Mouse (Mus musculus): Measurements from ENCODE around the gene Ccdc172. TPM values are rescaled to one million over a fixed set of nuclear protein-coding genes. Genes with fewer than 3 reads are reported as not detected.
A peak's percentile ranks its signal among the peaks of the same experiment; 100 is the strongest.

Ccdc172 gene
- total RNA-seq, 2 experiments from 2014 or later = 0.27 TPM; not detected in 1

DNA sequence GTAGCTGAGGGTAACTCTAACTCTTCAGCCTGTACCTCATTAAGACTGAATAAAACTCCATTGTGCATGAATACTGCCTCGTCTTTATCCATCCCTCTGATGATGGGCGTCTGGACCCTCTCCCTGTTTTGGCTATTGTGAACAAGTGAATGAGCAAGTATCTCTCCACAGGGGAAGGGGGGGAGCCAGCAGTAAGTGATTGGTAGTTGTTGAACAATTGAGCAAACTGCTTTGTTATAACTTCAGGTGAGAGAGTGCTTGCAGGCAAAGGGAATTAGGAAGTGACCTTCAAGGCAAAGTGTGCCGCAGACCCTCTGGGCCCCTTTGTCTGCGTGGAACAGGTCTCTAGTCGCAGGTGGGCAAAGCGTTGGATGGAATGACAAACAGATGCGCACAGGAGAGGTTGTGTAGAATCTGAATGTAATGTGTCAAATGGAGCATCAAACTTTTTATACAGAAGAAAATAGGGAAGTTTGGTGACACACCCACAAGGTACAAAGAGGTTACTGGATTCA lies 50.6 kb downstream of the Ccdc172 start:
- no peak for DNase-seq (ENCODE audit: extremely low spot score in 1 of 2, low spot score in 1 of 2)

DNA sequence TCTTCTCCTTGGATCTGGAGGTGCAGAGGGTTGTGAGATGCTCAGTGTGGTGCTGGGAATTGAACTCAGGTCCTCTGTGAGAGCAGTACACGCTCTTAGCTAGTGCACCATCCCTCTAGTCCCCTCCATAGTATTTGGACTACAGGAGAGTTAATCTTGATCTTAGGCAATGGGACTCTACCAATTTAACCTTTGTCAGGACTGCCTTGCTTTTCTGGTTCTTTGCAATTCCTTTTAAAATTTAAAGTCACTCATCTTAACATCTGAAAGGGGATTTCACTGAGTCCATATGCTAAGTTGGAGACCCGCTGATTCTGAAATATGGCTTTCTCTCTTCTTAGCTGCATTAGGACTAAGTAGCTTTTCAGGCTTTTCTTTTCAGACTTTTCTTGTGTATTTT lies 59.8 kb downstream of the Ccdc172 start:
- DNase-seq (ENCODE audit: extremely low spot score in 1 of 2, low spot score in 1 of 2) = no peak

DNA sequence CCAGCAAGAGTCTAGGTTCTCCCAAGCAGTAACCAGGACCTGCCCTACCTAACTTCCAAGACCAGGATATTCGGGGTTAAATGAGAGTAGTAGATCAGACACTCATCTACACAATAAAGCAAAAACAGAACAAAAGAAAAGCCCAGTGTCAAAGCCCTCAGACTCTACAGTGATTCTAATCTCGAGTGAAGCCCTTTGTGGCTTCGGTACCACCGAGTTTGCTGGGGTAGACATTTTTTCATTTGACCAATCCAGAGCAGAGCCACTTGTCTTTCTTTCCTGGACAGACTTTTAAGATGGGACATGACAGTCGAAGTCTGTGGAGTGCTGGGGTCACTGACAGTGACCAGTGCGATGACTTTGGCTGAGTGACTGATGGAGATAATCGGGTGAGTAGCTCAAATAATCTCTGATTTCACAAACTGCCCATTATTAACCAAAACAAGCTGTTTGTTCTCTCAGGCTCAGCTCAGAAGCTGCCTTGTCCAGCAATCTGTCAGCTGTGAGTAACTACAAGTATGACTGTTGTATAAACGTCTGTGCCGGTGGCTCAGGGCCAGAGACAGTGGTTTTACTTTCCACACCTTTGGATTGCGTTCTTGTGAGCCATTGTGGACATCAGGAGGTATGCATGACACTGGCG lies 60.8 kb downstream of the Ccdc172 start:
- no peak for DNase-seq (ENCODE audit: extremely low spot score in 1 of 2, low spot score in 1 of 2)

- DNase-seq (ENCODE audit: extremely low spot score in 1 of 2, low spot score in 1 of 2) = no peak
Observed at GRCm38 (mm10) chr19:58573072-58573438, 61.3 kb downstream of the Ccdc172 start.

DNA sequence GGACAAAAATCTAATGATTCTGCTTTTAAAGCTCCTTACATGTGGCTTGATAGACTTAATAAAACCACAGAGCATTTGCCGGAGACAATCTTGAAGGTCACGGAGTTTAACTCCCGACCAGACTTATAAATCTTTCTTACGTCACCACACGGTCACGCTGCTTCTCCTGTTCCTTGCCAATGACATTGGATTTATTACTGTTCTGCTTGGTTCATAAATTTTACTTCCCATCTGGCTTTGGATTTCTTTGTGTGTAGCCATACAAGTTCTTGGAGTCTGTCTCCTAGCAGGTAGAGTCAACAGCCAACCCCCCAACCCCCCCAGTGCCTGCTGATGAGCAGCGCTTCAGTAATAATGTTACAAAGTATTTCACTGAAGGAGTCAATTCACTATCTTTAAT lies 70.2 kb downstream of the Ccdc172 start:
- DNase-seq (ENCODE audit: extremely low spot score in 1 of 2, low spot score in 1 of 2) = no peak

- DNase-seq (ENCODE audit: extremely low spot score in 1 of 2, low spot score in 1 of 2) = no peak
Observed at GRCm38 (mm10) chr19:58582956-58583355, 71.2 kb downstream of the Ccdc172 start.

DNA sequence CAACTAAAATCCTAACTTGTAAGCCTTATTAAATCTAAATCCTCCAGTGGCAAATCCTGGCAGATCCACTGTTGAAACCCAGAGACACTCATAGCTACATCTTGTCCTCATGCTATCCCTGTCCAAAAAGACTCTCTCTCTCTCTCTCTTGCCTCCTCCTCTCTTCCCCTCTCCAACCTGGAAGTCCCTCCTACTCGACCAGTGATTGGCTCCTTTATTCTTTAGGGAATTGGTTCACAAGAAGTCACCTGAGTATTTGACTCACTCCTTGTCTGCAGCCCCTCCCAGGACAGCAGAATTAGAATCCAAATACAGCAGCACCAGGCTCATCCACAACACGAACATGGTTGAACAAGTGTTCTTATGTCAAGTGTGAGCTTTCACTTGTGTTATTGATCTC lies 74.3 kb downstream of the Ccdc172 start:
- no peak for DNase-seq (ENCODE audit: extremely low spot score in 1 of 2, low spot score in 1 of 2)

- peak in 1 of 2 experiments; percentile 30 for DNase-seq (ENCODE audit: extremely low spot score in 1 of 2, low spot score in 1 of 2)
Observed at GRCm38 (mm10) chr19:58590251-58590936, 78.6 kb downstream of the Ccdc172 start.

GRCm38 (mm10) chr19:58600381-58600780 lies 88.6 kb downstream of the Ccdc172 start:
- no peak for DNase-seq (ENCODE audit: extremely low spot score in 1 of 2, low spot score in 1 of 2)

Other genes with a start within 250 kb of the Ccdc172 start
- 10 to 100 TPM; 57.4 to 68.1 TPM for gene Gfra1, start 56.1 kb upstream of the Ccdc172 start, total RNA-seq (2021)
- gene Pnlip, start 140.5 kb downstream of the Ccdc172 start, total RNA-seq (2021) = 1 to 10 TPM in 1 of 2 experiments, under 1 TPM in 1; 0.98 to 1.4 TPM
- gene Pnliprp1, start 216.9 kb downstream of the Ccdc172 start, total RNA-seq (2021) = not detected
- not detected for gene Pnliprp2, start 247.7 kb downstream of the Ccdc172 start, total RNA-seq (2021)

All from layer of hippocampus, postnatal 25 days (tissue).